Mouse (Mus musculus) lung, adult 2 months (tissue): ENCODE data around the gene Atoh7.

Source experiments
- CTCF ChIP-seq: fragments of 200-500 bp; IDR thresholded peaks from 2 replicates; pipeline ENCODE4 v1.5.1; 2011; ENCODE audit warnings: mild to moderate bottlenecking, low read length, control low read depth; ENCODE audit not compliant: insufficient read depth
- POLR2A ChIP-seq: fragments of 200-500 bp; IDR thresholded peaks from 2 replicates; pipeline ENCODE4 v1.6.1; 2011; ENCODE audit warnings: low read depth, mild to moderate bottlenecking, control low read depth, low read length, borderline replicate concordance; ENCODE audit errors: extremely low read depth

GRCm38 (mm10) chr10:63128256-63128655 is 28.8 kb downstream of the Atoh7 start:
- no peak for TF ChIP-seq POLR2A
- TF ChIP-seq CTCF, result no peak
